Mouse (Mus musculus) adrenal gland (tissue): Measurements from ENCODE around the gene Pdzd4.

ENCODE experiments used
- intact Hi-C: fragments of 180-260 bp; cut with DNase I; formaldehyde crosslinking; loops from one replicate; pipeline ENCODE4 v1.15.1; 2025
- long read RNA-seq, 2 experiments: library from polyadenylated mRNA; unstranded; transcript quantifications; one replicate each; pipeline ENCODE4 v2.0.0; 2020; ENCODE audit warnings: borderline replicate concordance in 1 of 2; ENCODE audit not compliant: insufficient replicate concordance in 1 of 2

Pdzd4 gene
- long read RNA-seq, experiment 1, result 0 reads
- long read RNA-seq, experiment 2, partial matches to known transcripts, result 0 of 2 reads
- long read RNA-seq, experiment 2, other reads (novel, unspliced or antisense), result 2 of 2 reads

- intact Hi-C loops, result no loop called here
Observed at GRCm38 (mm10) chrX:73824185-73825151, at the start of gene Pdzd4. Pdzd4 (minus strand) TSS chrX:73824969.

- intact Hi-C loops, result no loop called here
Observed at GRCm38 (mm10) chrX:73871956-73872355, 47.2 kb upstream of the Pdzd4 start.

GRCm38 (mm10) chrX:73871474-73871873, 46.7 kb upstream of the Pdzd4 start:
- intact Hi-C loops, result no loop called here

GRCm38 (mm10) chrX:73869334-73869733, 44.6 kb upstream of the Pdzd4 start:
- intact Hi-C loops, result no loop called here

GRCm38 (mm10) chrX:73867852-73868251, 43.1 kb upstream of the Pdzd4 start:
- intact Hi-C loops, result no loop called here

- intact Hi-C loops, result no loop called here
Observed at GRCm38 (mm10) chrX:73867256-73867655, 42.5 kb upstream of the Pdzd4 start.

- intact Hi-C loops, result no loop called here
Observed at GRCm38 (mm10) chrX:73864692-73865091, 39.9 kb upstream of the Pdzd4 start.

GRCm38 (mm10) chrX:73855087-73855408, 30.3 kb upstream of the Pdzd4 start:
- intact Hi-C loops, result no loop called here

GRCm38 (mm10) chrX:73854326-73855086, 29.7 kb upstream of the Pdzd4 start:
- intact Hi-C loops, result no loop called here

GRCm38 (mm10) chrX:73836691-73837090, 11.9 kb upstream of the Pdzd4 start:
- intact Hi-C loops, result no loop called here

GRCm38 (mm10) chrX:73835731-73836130, 11.0 kb upstream of the Pdzd4 start:
- intact Hi-C loops, result no loop called here

- intact Hi-C loops, result no loop called here
Observed at GRCm38 (mm10) chrX:73823747-73824146, 1.0 kb downstream of the Pdzd4 start.

GRCm38 (mm10) chrX:73816596-73817314, 8.0 kb downstream of the Pdzd4 start:
- intact Hi-C loops, result no loop called here

GRCm38 (mm10) chrX:73815072-73815471, 9.7 kb downstream of the Pdzd4 start:
- intact Hi-C loops, result no loop called here

- intact Hi-C loops, result no loop called here
Observed at GRCm38 (mm10) chrX:73805814-73806213, 19.0 kb downstream of the Pdzd4 start.

GRCm38 (mm10) chrX:73798502-73798901, 26.3 kb downstream of the Pdzd4 start:
- intact Hi-C loops, result loop anchor here (5.0 kb wide), 2 partner anchors 99 to 149 kb away; partner anchors contain the start of gene L1cam

- intact Hi-C loops, result loop anchor here (5.0 kb wide), 2 partner anchors 100 to 150 kb away; partner anchors contain the start of gene L1cam
Observed at GRCm38 (mm10) chrX:73797511-73797910, 27.3 kb downstream of the Pdzd4 start.

GRCm38 (mm10) chrX:73793505-73793904, 31.3 kb downstream of the Pdzd4 start:
- intact Hi-C loops, result no loop called here

GRCm38 (mm10) chrX:73793039-73793438, 31.7 kb downstream of the Pdzd4 start:
- intact Hi-C loops, result no loop called here

GRCm38 (mm10) chrX:73788501-73788900, 36.3 kb downstream of the Pdzd4 start:
- intact Hi-C loops, result no loop called here

GRCm38 (mm10) chrX:73787225-73787558, 37.6 kb downstream of the Pdzd4 start:
- intact Hi-C loops, result no loop called here
